Mouse (Mus musculus) lung, embryonic 15.5 days (tissue): Measurements from ENCODE around the gene Man2c1. TPM values are rescaled to one million over a fixed set of nuclear protein-coding genes. Genes with fewer than 3 reads are reported as not detected.

Experiments used
- ATAC-seq: fragments of 200-750 bp; cut with Nextera tagmentation; 2 replicates; pipeline ENCODE4 v1.8.0; 2017; ENCODE audit warnings: moderate number of reproducible peaks, borderline replicate concordance; ENCODE audit not compliant: low FRiP score, low TSS enrichment; ENCODE audit errors: extremely low read depth
- H3K27ac ChIP-seq: fragments of 300-500 bp; sonication (generic); 2 replicates; pipeline ENCODE4 v1.5.1; 2015; ENCODE audit warnings: moderate library complexity, mild to moderate bottlenecking, inconsistent platforms
- H3K27me3 ChIP-seq: fragments of 300-500 bp; sonication (generic); 2 replicates; pipeline ENCODE4 v1.6.1; 2015; ENCODE audit warnings: inconsistent platforms
- H3K36me3 ChIP-seq: fragments of 300-500 bp; sonication (generic); 2 replicates; pipeline ENCODE4 v1.6.1; 2015; ENCODE audit warnings: inconsistent platforms
- H3K4me1 ChIP-seq: fragments of 300-500 bp; sonication (generic); 2 replicates; pipeline ENCODE4 v1.6.1; 2015; ENCODE audit warnings: inconsistent platforms
- H3K4me2 ChIP-seq: fragments of 300-500 bp; sonication (generic); 2 replicates; pipeline ENCODE4 v1.6.1; 2015; ENCODE audit warnings: inconsistent platforms, mild to moderate bottlenecking, moderate library complexity
- H3K4me3 ChIP-seq: fragments of 300-500 bp; sonication (generic); 2 replicates; pipeline ENCODE4 v1.5.1; 2015; ENCODE audit warnings: mild to moderate bottlenecking, inconsistent platforms
- H3K9ac ChIP-seq: fragments of 300-500 bp; sonication (generic); 2 replicates; pipeline ENCODE4 v1.6.1; 2015; ENCODE audit warnings: inconsistent platforms
- H3K9me3 ChIP-seq: fragments of 300-500 bp; sonication (generic); 2 replicates; pipeline ENCODE4 v1.6.1; 2016; ENCODE audit warnings: inconsistent platforms
- WGBS: fragments of 180-500 bp; shearing (Covaris S2); methylation state at CpG from one replicate; pipeline ENCODE4 v1.1.7; 2015; 5-methylcytosine and 5-hydroxymethylcytosine counted together
- polyA plus RNA-seq: library from polyadenylated mRNA; unstranded; fragments of >200 nt; fragmentation: Nextera tagmentation; extraction: Ambion mirVana; gene quantifications from 2 replicates; pipeline ENCODE4 v1.2.1, GENCODE M21; 2015

Man2c1 gene
- polyA plus RNA-seq, 1 experiment from 2014 or later, result 59.6 TPM

GRCm38 (mm10) chr9:57144830-57145229 is 14.3 kb downstream of the Man2c1 start:
- ATAC-seq, result no peak
- H3K9ac ChIP-seq, result no peak overlapping the region
- H3K27ac ChIP-seq, result no peak overlapping the region
- 83% methylated on average over 8 of the region's 8 CpGs for WGBS
- peaks cover 21% of the 10 kb centered on the region for H3K36me3 ChIP-seq
- H3K27me3 ChIP-seq, result no peaks in the 10 kb centered on the region
- no peak overlapping the region for H3K4me3 ChIP-seq
- H3K9me3 ChIP-seq, result no peaks in the 10 kb centered on the region
- H3K4me1 ChIP-seq, result peaks cover 11% of the 10 kb centered on the region
- H3K4me2 ChIP-seq, result no peak overlapping the region

- Histone ChIP-seq H3K27me3 (no peaks in the 10 kb centered on the region), H3K9ac (0 out of 2 replicates have a peak overlapping the region, but pooled peaks have one; percentile 61), H3K4me2 (peak overlapping the region; percentile 72; the same call in 1 of the 2 replicates), H3K4me3 (0 out of 2 replicates have a peak overlapping the region, but pooled peaks have one; percentile 48), H3K4me1 (peaks cover 11% of the 10 kb centered on the region), H3K36me3 (peaks cover 12% of the 10 kb centered on the region), H3K27ac (no peak overlapping the region), H3K9me3 (no peaks in the 10 kb centered on the region)
- 80% methylated on average over 17 of the region's 17 CpGs for WGBS
- no peak for ATAC-seq
Measured at GRCm38 (mm10) chr9:57146451-57147066, 16.1 kb downstream of the Man2c1 start.

- Histone ChIP-seq H3K4me3 (peak overlapping the region; percentile 48), H3K27ac (peak overlapping the region; percentile 76), H3K9me3 (no peaks in the 10 kb centered on the region), H3K4me1 (peaks cover 11% of the 10 kb centered on the region), H3K4me2 (peak overlapping the region; percentile 72), H3K27me3 (no peaks in the 10 kb centered on the region), H3K9ac (peak overlapping the region; percentile 61), H3K36me3 (0 out of 2 replicates have a peak, but pooled peaks cover 4% of the 10 kb centered on the region)
- WGBS, result 7% methylated on average over 19 of the region's 19 CpGs
- ATAC-seq, result peak; percentile 30; the same call in 1 of the 2 replicates
Measured at GRCm38 (mm10) chr9:57147205-57148143, 17.0 kb downstream of the Man2c1 start.

GRCm38 (mm10) chr9:57148144-57148878 is 17.8 kb downstream of the Man2c1 start, which contains the start of gene Neil1:
Gene Neil1, minus strand, starts transcription at chr9:57148305.
- peak; percentile 90 for ATAC-seq
- Histone ChIP-seq H3K4me1 (peaks cover 11% of the 10 kb centered on the region), H3K4me3 (peak within 1 kb of the TSS; percentile 48), H3K9me3 (no peaks in the 10 kb centered on the region), H3K9ac (peak within 1 kb of the TSS; percentile 61), H3K36me3 (0 out of 2 replicates have a peak, but pooled peaks cover 2% of the 10 kb centered on the region), H3K4me2 (peak within 1 kb of the TSS; percentile 72), H3K27me3 (no peaks in the 10 kb centered on the region), H3K27ac (peak within 1 kb of the TSS; percentile 76)
- under 1% methylated on average over 27 of the region's 27 CpGs for WGBS

GRCm38 (mm10) chr9:57149021-57149420 is 18.5 kb downstream of the Man2c1 start:
- Histone ChIP-seq H3K4me1 (peaks cover 11% of the 10 kb centered on the region), H3K9ac (0 out of 2 replicates have a peak overlapping the region, but pooled peaks have one; percentile 51), H3K27me3 (no peaks in the 10 kb centered on the region), H3K36me3 (no peaks in the 10 kb centered on the region), H3K4me3 (peak overlapping the region; percentile 48), H3K9me3 (no peaks in the 10 kb centered on the region), H3K4me2 (peak overlapping the region; percentile 72), H3K27ac (peak overlapping the region; percentile 76; the same call in 1 of the 2 replicates)
- 64% methylated on average over 6 of the region's 6 CpGs for WGBS
- ATAC-seq, result no peak

GRCm38 (mm10) chr9:57150192-57150591 is 19.7 kb downstream of the Man2c1 start:
- Histone ChIP-seq H3K27me3 (no peaks in the 10 kb centered on the region), H3K4me3 (no peak overlapping the region), H3K9ac (no peak overlapping the region), H3K9me3 (no peaks in the 10 kb centered on the region), H3K36me3 (no peaks in the 10 kb centered on the region), H3K4me2 (no peak overlapping the region), H3K27ac (no peak overlapping the region), H3K4me1 (peaks cover 11% of the 10 kb centered on the region)
- WGBS, result 67% methylated on average over 5 of the region's 5 CpGs
- ATAC-seq, result no peak

- Histone ChIP-seq H3K27me3 (no peaks in the 10 kb centered on the region), H3K27ac (no peak overlapping the region), H3K4me3 (no peak overlapping the region), H3K4me1 (peaks cover 12% of the 10 kb centered on the region), H3K9me3 (no peaks in the 10 kb centered on the region), H3K9ac (no peak overlapping the region), H3K36me3 (no peaks in the 10 kb centered on the region), H3K4me2 (no peak overlapping the region)
- ATAC-seq, result no peak
- WGBS, result 43% methylated on average over 6 of the region's 6 CpGs
Measured at GRCm38 (mm10) chr9:57152331-57152730, 21.8 kb downstream of the Man2c1 start.

- H3K4me3 ChIP-seq, result no peak overlapping the region
- H3K27ac ChIP-seq, result no peak overlapping the region
- peaks cover 14% of the 10 kb centered on the region for H3K4me1 ChIP-seq
- WGBS, result 89% methylated on average over 7 of the region's 7 CpGs
- no peaks in the 10 kb centered on the region for H3K27me3 ChIP-seq
- H3K9me3 ChIP-seq, result no peaks in the 10 kb centered on the region
- no peak for ATAC-seq
- H3K4me2 ChIP-seq, result no peak overlapping the region
- no peaks in the 10 kb centered on the region for H3K36me3 ChIP-seq
- H3K9ac ChIP-seq, result no peak overlapping the region
Measured at GRCm38 (mm10) chr9:57156383-57156782, 25.9 kb downstream of the Man2c1 start.

- WGBS, result 78% methylated on average over 8 of the region's 8 CpGs
- no peaks in the 10 kb centered on the region for H3K9me3 ChIP-seq
- no peaks in the 10 kb centered on the region for H3K27me3 ChIP-seq
- ATAC-seq, result no peak
- H3K36me3 ChIP-seq, result no peaks in the 10 kb centered on the region
- H3K4me1 ChIP-seq, result peaks cover 14% of the 10 kb centered on the region
- H3K9ac ChIP-seq, result no peak overlapping the region
- H3K4me3 ChIP-seq, result 0 out of 2 replicates have a peak overlapping the region, but pooled peaks have one; percentile 77
- no peak overlapping the region for H3K27ac ChIP-seq
- no peak overlapping the region; the same call in 1 of the 2 replicates for H3K4me2 ChIP-seq
Measured at GRCm38 (mm10) chr9:57156823-57157222, 26.3 kb downstream of the Man2c1 start.

GRCm38 (mm10) chr9:57157499-57157898 is 27.0 kb downstream of the Man2c1 start:
- Histone ChIP-seq H3K9me3 (no peaks in the 10 kb centered on the region), H3K9ac (peak overlapping the region; percentile 62), H3K36me3 (no peaks in the 10 kb centered on the region), H3K4me3 (peak overlapping the region; percentile 77), H3K27me3 (no peaks in the 10 kb centered on the region), H3K27ac (no peak overlapping the region), H3K4me1 (peaks cover 14% of the 10 kb centered on the region), H3K4me2 (peak overlapping the region; percentile 96)
- WGBS, result 27% methylated on average over 13 of the region's 13 CpGs
- no peak for ATAC-seq

- peak within 1 kb of the TSS; percentile 62 for H3K9ac ChIP-seq
Measured at GRCm38 (mm10) chr9:57158013-57158470, 27.6 kb downstream of the Man2c1 start, which contains the start of gene Commd4. Gene Commd4, minus strand, starts transcription at chr9:57158331.

More at GRCm38 (mm10) chr9:57158013-57158470, 27.6 kb downstream of the Man2c1 start, which contains the start of gene Commd4:
- no peak within 1 kb of the TSS for H3K27ac ChIP-seq
- H3K4me1 ChIP-seq, result peaks cover 14% of the 10 kb centered on the region
- peak; percentile 86; the same call in 1 of the 2 replicates for ATAC-seq
- WGBS, result under 1% methylated on average over 24 of the region's 24 CpGs
- no peaks in the 10 kb centered on the region for H3K9me3 ChIP-seq
- H3K4me3 ChIP-seq, result peak within 1 kb of the TSS; percentile 77
- peak within 1 kb of the TSS; percentile 96 for H3K4me2 ChIP-seq
- H3K36me3 ChIP-seq, result no peaks in the 10 kb centered on the region
- no peaks in the 10 kb centered on the region for H3K27me3 ChIP-seq
